Mouse (Mus musculus) right cerebral cortex, adult 18-20 months (tissue): ENCODE data around the gene Bhlhe23.

Source experiments
- DNase-seq: peaks from one replicate; pipeline ENCODE4 v3.0.0; 2022; ENCODE audit warnings: mixed read lengths

The Bhlhe23 gene

DNA sequence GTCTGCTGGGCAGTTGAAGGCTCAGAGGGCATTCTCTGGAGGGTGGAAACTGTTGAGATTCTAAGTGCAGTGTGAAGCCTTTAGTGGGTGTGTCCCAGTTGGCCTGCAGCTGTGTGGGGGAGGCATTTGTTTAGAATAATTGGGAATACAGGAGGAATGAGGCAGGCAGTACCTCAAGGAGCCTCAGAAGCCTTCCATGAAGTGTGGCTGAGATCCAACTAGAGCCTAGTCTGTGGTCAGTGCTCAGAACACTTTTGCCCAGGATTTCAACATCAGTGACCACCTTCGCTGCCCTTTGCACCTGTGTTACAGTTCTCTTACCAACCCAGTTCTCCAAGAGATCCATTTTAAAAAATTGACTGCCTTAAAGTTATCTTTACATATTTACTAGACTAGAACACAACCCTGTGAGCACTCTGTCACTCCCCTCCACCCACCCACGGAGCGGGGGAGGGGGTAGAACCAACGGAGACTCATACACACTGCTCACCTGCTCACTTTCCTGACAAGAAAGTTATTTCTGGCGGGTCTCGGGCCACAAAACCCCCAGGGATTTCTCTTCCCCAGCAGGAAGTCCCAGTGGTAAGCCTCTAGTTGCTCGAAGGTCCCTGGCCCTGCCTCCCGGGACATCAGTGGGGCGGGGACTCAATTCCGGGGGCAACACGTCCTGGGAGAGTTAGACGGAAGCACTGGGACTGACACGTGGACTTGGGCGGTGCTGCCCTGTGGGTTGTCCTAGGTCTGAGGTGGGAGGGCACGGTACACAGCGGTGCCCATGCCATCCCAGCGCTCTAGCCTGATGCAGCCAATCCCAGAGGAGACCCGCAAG, 51.9 kb downstream of the Bhlhe23 start, which contains the start of gene Slc17a9:
TSS of gene Slc17a9 (plus strand) at position 679 of the 829 bp plus-strand sequence.
- DNase-seq: no peak
